Mouse (Mus musculus) intestine, embryonic 15.5 days (tissue): Measurements from ENCODE around the gene Syne1. TPM values are rescaled to one million over a fixed set of nuclear protein-coding genes. Genes with fewer than 3 reads are reported as not detected.

Experiments
- ATAC-seq: fragments of 200-750 bp; cut with Nextera tagmentation; 2 replicates; pipeline ENCODE4 v1.8.0; 2017; ENCODE audit warnings: moderate TSS enrichment, moderate library complexity
- H3K27ac ChIP-seq: fragments of 300-500 bp; sonication (generic); 2 replicates; pipeline ENCODE4 v1.5.1; 2015; ENCODE audit warnings: mild to moderate bottlenecking, inconsistent platforms
- H3K27me3 ChIP-seq: fragments of 300-500 bp; sonication (generic); replicated peaks from 2 replicates; pipeline ENCODE4 v1.6.1; 2015; ENCODE audit warnings: inconsistent platforms
- H3K36me3 ChIP-seq: fragments of 300-500 bp; sonication (generic); 2 replicates; pipeline ENCODE4 v1.6.1; 2015; ENCODE audit warnings: inconsistent platforms
- H3K4me1 ChIP-seq: fragments of 300-500 bp; sonication (generic); replicated peaks from 2 replicates; pipeline ENCODE4 v1.6.1; 2015; ENCODE audit warnings: inconsistent platforms
- H3K4me2 ChIP-seq: fragments of 300-500 bp; sonication (generic); replicated peaks from 2 replicates; pipeline ENCODE4 v1.6.1; 2015; ENCODE audit warnings: mild to moderate bottlenecking, inconsistent platforms
- H3K4me3 ChIP-seq: fragments of 300-500 bp; sonication (generic); replicated peaks from 2 replicates; pipeline ENCODE4 v1.5.1; 2015; ENCODE audit warnings: inconsistent platforms
- H3K9ac ChIP-seq: fragments of 300-500 bp; sonication (generic); 2 replicates; pipeline ENCODE4 v1.6.1; 2015; ENCODE audit warnings: inconsistent platforms
- H3K9me3 ChIP-seq: fragments of 300-500 bp; sonication (generic); 2 replicates; pipeline ENCODE4 v1.6.1; 2016; ENCODE audit warnings: inconsistent platforms
- WGBS: fragments of 180-500 bp; shearing (Covaris S2); methylation state at CpG from one replicate; pipeline ENCODE4 v1.1.7; 2015; 5-methylcytosine and 5-hydroxymethylcytosine counted together
- polyA plus RNA-seq: library from polyadenylated mRNA; unstranded; fragments of >200 nt; fragmentation: Nextera tagmentation; extraction: Ambion mirVana; gene quantifications from 2 replicates; pipeline ENCODE4 v1.2.1, GENCODE M21; 2015

Gene Syne1
- polyA plus RNA-seq, result 5.7 and 5.9 TPM in 2 replicates

DNA sequence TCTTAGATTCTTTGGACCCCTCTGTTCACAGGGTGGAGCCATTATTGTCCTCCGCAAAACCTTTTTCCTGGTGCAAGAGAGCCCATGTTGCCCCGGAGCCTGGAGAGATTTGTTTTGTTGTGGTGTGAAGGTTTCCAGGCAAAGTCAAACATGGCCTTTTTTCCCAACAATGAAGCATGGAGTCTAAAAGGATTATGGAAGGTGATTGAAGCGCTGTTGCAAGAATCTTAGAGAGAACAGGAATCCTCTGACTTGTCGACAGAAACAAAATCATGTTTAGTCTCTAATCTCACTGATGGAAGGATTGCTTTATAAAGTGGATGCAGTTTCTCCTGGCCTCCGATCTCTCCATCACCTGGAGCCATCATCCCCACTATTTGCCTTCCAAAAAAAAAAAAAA lies at the start of gene Syne1:
Gene Syne1, minus strand, starts transcription at position 101 of the 400 bp plus-strand sequence.
- no peak for ATAC-seq
- no peak within 1 kb of the TSS for H3K27ac ChIP-seq
- H3K4me1 ChIP-seq, result 0 out of 2 replicates have a peak, but pooled peaks cover 5% of the 10 kb centered on the region
- 76% methylated on average over 5 of the region's 5 CpGs for WGBS
- no peaks in the 10 kb centered on the region for H3K9me3 ChIP-seq
- H3K4me3 ChIP-seq, result peak within 1 kb of the TSS; percentile 38
- 0 out of 2 replicates have a peak, but pooled peaks cover 3% of the 10 kb centered on the region for H3K27me3 ChIP-seq
- peak within 1 kb of the TSS; percentile 92 for H3K4me2 ChIP-seq
- H3K9ac ChIP-seq, result peak within 1 kb of the TSS; percentile 37; the same call in 1 of the 2 replicates
- no peaks in the 10 kb centered on the region for H3K36me3 ChIP-seq

DNA sequence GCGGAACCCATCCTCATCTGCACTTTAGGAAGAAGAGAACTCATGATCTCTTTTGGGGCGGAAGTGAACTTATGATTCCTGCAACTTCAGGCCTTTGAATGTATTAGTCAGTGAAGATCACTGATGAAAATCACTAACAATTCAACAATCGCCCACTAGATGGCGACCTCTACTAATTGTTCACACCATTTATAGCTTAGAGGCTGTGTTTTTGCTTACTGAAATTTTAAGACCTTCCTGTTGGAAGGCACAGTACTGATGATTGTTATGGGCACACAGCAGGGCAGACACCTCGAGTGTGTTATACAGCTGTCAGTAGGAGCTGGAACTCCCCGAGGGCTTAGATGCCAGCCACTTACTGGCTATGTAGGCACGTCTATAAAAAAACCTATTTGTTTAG lies 48.8 kb upstream of the Syne1 start:
- WGBS, result 14% methylated on average over 7 of the region's 7 CpGs
- H3K27me3 ChIP-seq, result no peaks in the 10 kb centered on the region
- no peak overlapping the region for H3K27ac ChIP-seq
- no peaks in the 10 kb centered on the region for H3K4me1 ChIP-seq
- no peak overlapping the region for H3K4me3 ChIP-seq
- H3K9ac ChIP-seq, result no peak overlapping the region
- peak; percentile 67 for ATAC-seq
- no peaks in the 10 kb centered on the region for H3K36me3 ChIP-seq
- H3K4me2 ChIP-seq, result no peak overlapping the region
- H3K9me3 ChIP-seq, result no peaks in the 10 kb centered on the region

DNA sequence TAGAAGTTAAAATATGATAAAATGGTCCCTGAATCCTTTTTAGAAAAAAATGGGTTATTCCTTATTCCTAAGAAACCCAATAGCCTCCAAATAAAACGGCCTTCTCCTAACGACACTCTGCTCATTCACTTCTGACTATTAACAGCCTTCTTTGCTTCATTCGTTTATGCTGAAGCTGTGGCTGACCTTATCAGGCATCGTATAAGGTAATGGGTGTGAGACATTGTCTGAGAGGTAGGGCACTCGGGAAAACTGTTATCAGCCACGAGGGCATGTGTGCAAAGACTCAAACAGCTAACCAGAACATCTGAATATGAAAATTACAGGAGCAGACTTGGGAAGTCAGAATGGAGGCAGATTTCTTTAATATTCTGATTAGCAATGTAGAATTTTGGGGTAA lies 45.3 kb upstream of the Syne1 start:
- 36% methylated on average over 6 of the region's 6 CpGs for WGBS
- Histone ChIP-seq H3K36me3 (no peaks in the 10 kb centered on the region), H3K27me3 (no peaks in the 10 kb centered on the region), H3K9ac (no peak overlapping the region), H3K4me2 (no peak overlapping the region), H3K4me3 (no peak overlapping the region), H3K27ac (no peak overlapping the region), H3K9me3 (no peaks in the 10 kb centered on the region), H3K4me1 (no peaks in the 10 kb centered on the region)
- ATAC-seq, result no peak

DNA sequence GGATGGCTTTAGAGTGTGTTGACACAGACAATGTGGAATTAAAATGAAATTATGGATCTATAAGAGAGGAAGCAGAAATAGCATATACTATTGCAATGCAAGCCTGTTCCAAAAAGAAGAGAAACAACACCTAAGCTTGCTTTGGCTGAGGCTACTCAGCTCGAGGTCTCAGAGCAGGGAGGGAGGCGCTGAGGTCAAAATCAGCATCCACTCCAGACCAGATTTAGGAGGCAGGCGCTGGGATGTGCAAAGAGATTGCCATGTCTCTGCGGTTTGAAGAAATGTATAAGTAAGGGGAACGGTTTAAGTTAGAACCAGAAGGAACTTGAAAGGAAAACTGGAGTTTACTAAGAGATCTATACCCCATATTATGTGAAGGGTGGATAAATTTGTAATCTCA lies 43.2 kb upstream of the Syne1 start:
- Histone ChIP-seq H3K9ac (no peak overlapping the region), H3K36me3 (no peaks in the 10 kb centered on the region), H3K4me2 (no peak overlapping the region), H3K4me3 (no peak overlapping the region), H3K27ac (no peak overlapping the region), H3K9me3 (no peaks in the 10 kb centered on the region), H3K27me3 (no peaks in the 10 kb centered on the region), H3K4me1 (no peaks in the 10 kb centered on the region)
- ATAC-seq, result no peak
- 67% methylated on average over 5 of the region's 5 CpGs for WGBS

DNA sequence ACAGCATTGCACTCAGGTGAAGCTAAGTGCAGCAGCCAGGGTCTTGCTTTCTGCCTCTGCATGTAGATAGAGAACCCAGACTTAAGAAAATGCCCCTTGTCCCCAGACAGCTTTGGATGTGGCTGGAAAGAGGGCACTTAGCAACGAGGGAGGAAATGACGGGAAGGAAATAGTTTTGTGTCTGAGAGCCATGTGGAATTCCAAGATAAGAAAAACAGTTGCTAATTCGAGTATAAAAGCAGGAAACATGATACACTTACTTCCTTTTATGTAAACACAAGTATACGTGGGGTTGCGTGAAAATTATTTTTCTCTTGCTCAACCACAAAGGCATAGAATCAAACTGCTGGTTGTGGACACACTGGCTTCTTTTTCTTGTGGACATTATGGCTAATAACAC lies 42.2 kb upstream of the Syne1 start, which contains the start of gene Myct1:
Gene Myct1, plus strand, starts transcription at position 312 of the 400 bp plus-strand sequence.
- 20% methylated on average over 5 of the region's 5 CpGs for WGBS
- H3K4me3 ChIP-seq, result no peak within 1 kb of the TSS
- no peaks in the 10 kb centered on the region for H3K9me3 ChIP-seq
- H3K27me3 ChIP-seq, result no peaks in the 10 kb centered on the region
- H3K27ac ChIP-seq, result no peak within 1 kb of the TSS
- no peak within 1 kb of the TSS for H3K9ac ChIP-seq
- H3K36me3 ChIP-seq, result no peaks in the 10 kb centered on the region
- ATAC-seq, result no peak
- H3K4me2 ChIP-seq, result no peak within 1 kb of the TSS
- no peaks in the 10 kb centered on the region for H3K4me1 ChIP-seq

DNA sequence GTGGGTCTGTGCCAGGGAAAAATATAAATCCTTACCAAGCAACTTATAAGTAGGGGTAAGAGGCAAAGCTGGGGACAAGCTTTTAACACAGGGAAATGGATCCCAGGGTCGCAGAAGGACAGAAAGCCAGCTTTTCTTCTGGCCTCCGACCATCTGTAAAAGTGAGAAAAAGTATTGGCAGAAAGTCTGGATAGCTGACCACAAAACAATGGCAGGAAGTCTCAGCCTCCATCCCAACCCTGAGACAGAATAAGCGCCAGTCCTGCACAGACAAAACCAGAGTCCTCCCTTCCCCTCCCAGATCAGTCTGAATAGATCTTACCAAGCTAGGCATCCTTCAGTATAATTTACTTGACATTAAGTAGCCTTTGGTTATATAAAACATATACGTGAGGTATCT lies 40.7 kb upstream of the Syne1 start:
- Histone ChIP-seq H3K4me3 (no peak overlapping the region), H3K9ac (no peak overlapping the region), H3K4me1 (no peaks in the 10 kb centered on the region), H3K9me3 (no peaks in the 10 kb centered on the region), H3K27ac (no peak overlapping the region), H3K4me2 (no peak overlapping the region), H3K27me3 (no peaks in the 10 kb centered on the region), H3K36me3 (no peaks in the 10 kb centered on the region)
- ATAC-seq, result no peak
- WGBS, result 73% methylated on average over 4 of the region's 4 CpGs

DNA sequence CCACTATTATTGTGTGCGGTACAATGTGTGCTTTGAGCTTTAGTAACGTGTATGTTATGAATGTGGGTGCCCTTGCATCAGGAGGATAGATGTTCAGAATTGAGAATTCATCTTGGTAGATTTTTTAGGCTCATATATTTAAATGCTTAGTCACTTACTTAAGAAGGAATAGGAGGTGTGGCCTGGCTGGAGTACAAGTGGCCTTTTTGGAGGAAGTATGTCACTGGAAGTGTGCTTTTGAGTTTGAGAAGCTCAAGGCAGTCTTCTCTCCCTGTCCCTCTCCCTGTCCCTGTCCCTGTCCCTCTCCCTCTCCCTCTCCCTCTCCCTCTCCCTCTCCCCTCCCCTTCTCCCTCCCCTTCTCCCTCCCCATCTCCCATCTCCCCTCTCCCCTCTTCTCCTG lies 39.8 kb upstream of the Syne1 start:
- Histone ChIP-seq H3K4me1 (no peaks in the 10 kb centered on the region), H3K9ac (no peak overlapping the region), H3K4me3 (no peak overlapping the region), H3K27ac (no peak overlapping the region), H3K27me3 (no peaks in the 10 kb centered on the region), H3K4me2 (no peak overlapping the region), H3K36me3 (no peaks in the 10 kb centered on the region), H3K9me3 (no peaks in the 10 kb centered on the region)
- WGBS, result 83% methylated on average over 2 of the region's 2 CpGs
- no peak for ATAC-seq

DNA sequence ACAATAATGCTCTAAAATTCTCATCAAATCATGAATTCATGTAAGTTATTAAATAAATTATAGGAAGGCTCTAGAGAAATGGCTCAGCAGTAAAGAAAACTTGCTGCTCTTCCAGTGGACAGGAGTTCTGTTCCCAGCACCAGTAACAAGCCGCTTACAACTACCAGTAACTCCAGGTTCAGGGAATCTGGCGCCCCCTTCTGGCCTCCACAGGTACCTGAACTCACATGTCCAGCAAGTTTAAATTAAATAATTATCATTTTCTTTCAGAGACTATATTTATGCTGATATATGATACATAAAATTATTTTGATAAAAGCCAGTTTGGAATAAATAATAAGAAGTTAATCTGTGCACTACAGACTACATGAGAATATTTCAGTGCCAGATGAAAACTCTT lies 22.0 kb upstream of the Syne1 start:
- WGBS, result 54% methylated on average over 2 of the region's 2 CpGs
- Histone ChIP-seq H3K4me2 (no peak overlapping the region), H3K27ac (no peak overlapping the region), H3K27me3 (no peaks in the 10 kb centered on the region), H3K4me3 (no peak overlapping the region), H3K36me3 (no peaks in the 10 kb centered on the region), H3K4me1 (no peaks in the 10 kb centered on the region), H3K9me3 (no peaks in the 10 kb centered on the region), H3K9ac (no peak overlapping the region)
- ATAC-seq, result no peak

DNA sequence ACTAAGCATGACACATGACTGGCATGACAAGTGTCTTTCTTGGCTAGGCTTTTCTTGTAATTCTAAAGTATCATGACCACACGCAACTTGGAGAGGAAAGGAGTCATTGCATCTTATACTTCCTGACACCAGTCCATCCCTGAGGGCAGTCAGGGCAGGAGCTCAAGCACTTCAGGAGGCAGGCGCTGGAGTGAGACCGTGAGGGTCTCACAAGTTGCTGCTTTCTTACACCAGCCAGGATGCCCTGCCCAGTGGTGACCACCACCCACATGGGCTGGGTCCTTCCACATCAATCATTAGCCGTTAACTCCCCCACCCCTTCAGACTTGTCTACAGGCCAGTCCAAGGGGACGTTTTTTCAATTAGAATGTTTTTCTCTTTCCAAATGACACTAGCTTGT lies 20.1 kb upstream of the Syne1 start:
- no peaks in the 10 kb centered on the region for H3K36me3 ChIP-seq
- no peak for ATAC-seq
- no peaks in the 10 kb centered on the region for H3K4me1 ChIP-seq
- no peak overlapping the region for H3K4me3 ChIP-seq
- no peaks in the 10 kb centered on the region for H3K9me3 ChIP-seq
- no peak overlapping the region for H3K27ac ChIP-seq
- 65% methylated on average over 5 of the region's 5 CpGs for WGBS
- no peak overlapping the region for H3K9ac ChIP-seq
- H3K27me3 ChIP-seq, result no peaks in the 10 kb centered on the region
- no peak overlapping the region for H3K4me2 ChIP-seq

DNA sequence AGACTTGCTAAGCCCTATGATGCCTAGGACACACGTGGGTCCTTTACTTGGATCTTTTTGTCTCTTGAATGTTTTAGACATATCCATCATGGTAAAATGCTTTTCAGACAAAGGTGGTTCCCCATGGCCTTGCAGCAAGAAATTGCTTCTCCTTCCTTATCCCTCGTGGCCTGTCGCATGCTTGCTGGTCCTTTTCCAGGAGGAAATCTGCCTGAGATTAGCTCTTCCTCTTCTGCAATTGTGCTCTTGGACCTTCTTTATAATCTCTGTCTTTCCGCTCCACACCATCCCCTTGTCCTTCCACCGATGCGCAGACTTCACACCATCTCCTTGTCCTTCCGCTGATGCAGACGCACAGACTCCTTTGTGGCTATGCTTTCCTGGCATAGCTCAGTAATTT lies 18.8 kb upstream of the Syne1 start:
- no peak overlapping the region for H3K4me2 ChIP-seq
- no peaks in the 10 kb centered on the region for H3K36me3 ChIP-seq
- H3K27ac ChIP-seq, result no peak overlapping the region
- H3K4me1 ChIP-seq, result no peaks in the 10 kb centered on the region
- no peaks in the 10 kb centered on the region for H3K27me3 ChIP-seq
- WGBS, result 83% methylated on average over 8 of the region's 8 CpGs
- no peak for ATAC-seq
- H3K9me3 ChIP-seq, result no peaks in the 10 kb centered on the region
- no peak overlapping the region for H3K9ac ChIP-seq
- H3K4me3 ChIP-seq, result no peak overlapping the region

DNA sequence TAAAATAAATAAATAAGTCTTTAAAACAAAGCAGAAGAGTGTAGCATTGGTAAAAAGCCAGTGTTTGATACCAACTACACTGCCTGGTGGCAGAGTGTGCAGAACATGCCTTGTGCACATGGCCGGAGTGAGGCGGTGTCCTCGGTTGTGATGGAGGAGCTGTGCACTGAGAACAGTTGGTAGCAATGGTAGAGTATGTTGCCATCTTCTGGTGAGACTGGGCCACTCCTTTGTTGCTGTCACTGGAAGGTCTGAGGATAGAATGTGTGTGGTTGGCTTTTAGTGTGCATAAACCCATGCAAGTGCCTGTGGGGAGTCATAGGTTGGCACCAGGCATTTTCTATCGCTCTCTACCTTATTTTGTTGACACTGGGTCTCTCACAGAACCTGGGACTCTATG lies 17.7 kb upstream of the Syne1 start:
- Histone ChIP-seq H3K4me1 (no peaks in the 10 kb centered on the region), H3K27ac (no peak overlapping the region), H3K36me3 (no peaks in the 10 kb centered on the region), H3K27me3 (no peaks in the 10 kb centered on the region), H3K4me3 (no peak overlapping the region), H3K9ac (no peak overlapping the region), H3K9me3 (no peaks in the 10 kb centered on the region), H3K4me2 (no peak overlapping the region)
- no peak for ATAC-seq
- WGBS, result 87% methylated on average over 4 of the region's 4 CpGs

DNA sequence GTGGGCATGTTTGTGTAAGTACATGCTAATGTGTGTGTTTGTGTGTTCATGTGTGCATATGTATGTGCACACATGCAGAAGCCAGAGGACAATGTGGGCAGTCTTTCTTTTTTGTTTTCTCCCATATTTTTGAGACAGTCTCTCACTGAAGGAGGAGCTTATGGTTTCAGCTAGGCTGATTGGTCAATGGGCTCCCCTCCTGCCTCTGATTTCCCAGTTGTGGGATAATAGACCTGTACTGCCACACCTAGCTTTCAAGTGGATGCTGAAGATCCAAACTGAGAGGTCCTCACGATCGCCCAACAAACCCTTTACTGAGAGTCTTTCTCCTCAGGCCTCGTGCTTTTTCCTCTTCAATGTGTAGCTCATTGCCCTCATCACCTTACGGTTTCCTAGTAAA lies 10.4 kb upstream of the Syne1 start:
- WGBS, result 86% methylated on average over 4 of the region's 4 CpGs
- no peak for ATAC-seq

DNA sequence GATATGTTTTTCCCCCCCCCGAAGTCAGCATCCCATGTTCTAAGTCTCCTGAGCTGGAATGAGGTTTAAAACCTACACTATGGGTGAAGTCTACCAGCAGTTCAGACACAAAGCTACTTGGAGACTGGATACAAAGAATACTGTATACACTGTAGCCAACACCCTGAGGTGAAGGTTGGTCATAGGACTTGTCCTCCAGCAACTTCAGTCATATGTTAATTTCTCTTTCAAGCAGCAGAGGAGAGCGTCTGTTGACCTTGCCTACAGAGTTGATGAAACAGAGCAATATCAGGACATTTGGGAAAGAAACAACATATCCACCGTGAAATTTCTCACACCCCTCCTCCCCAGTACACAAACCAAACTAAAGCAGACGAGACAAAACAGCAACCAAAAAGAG lies 9.2 kb upstream of the Syne1 start:
- H3K36me3 ChIP-seq, result no peaks in the 10 kb centered on the region
- H3K9me3 ChIP-seq, result no peaks in the 10 kb centered on the region
- H3K4me3 ChIP-seq, result no peak overlapping the region
- H3K27me3 ChIP-seq, result no peaks in the 10 kb centered on the region
- no peaks in the 10 kb centered on the region for H3K4me1 ChIP-seq
- no peak overlapping the region for H3K9ac ChIP-seq
- H3K27ac ChIP-seq, result no peak overlapping the region
- 78% methylated on average over 4 of the region's 4 CpGs for WGBS
- no peak for ATAC-seq
- no peak overlapping the region for H3K4me2 ChIP-seq

More for the DNA sequence above, 10.4 kb upstream of the Syne1 start:
- H3K36me3 ChIP-seq, result no peaks in the 10 kb centered on the region
- H3K27me3 ChIP-seq, result no peaks in the 10 kb centered on the region
- no peaks in the 10 kb centered on the region for H3K4me1 ChIP-seq
- H3K4me2 ChIP-seq, result no peak overlapping the region
- no peak overlapping the region for H3K9ac ChIP-seq
- no peaks in the 10 kb centered on the region for H3K9me3 ChIP-seq
- no peak overlapping the region for H3K4me3 ChIP-seq
- no peak overlapping the region for H3K27ac ChIP-seq
